Mouse (Mus musculus) skeletal muscle tissue, adult 2 months (tissue): ENCODE measurements around the gene Sgk1.
A peak's percentile ranks its signal among the peaks of the same experiment; 100 is the strongest.

Source experiments
- DNase-seq: peaks from one replicate; pipeline ENCODE4 v3.0.0-alpha.2; 2012; ENCODE audit warnings: low read depth, low spot score

Gene Sgk1

GRCm38 (mm10) chr10:21882184-21883081 is at the start of gene Sgk1:
TSS of gene Sgk1 (plus strand) at chr10:21882184.
- no peak for DNase-seq

GRCm38 (mm10) chr10:21832282-21832681 is 49.7 kb upstream of the Sgk1 start:
- DNase-seq: no peak

- DNase-seq: no peak
These were observed 48.2 kb upstream of the Sgk1 start for GRCm38 (mm10) chr10:21833757-21834156.

GRCm38 (mm10) chr10:21835077-21835476 is 46.9 kb upstream of the Sgk1 start:
- DNase-seq: no peak

- DNase-seq: no peak
These were observed 42.5 kb upstream of the Sgk1 start for GRCm38 (mm10) chr10:21839248-21840155.

GRCm38 (mm10) chr10:21843326-21843725 is 38.7 kb upstream of the Sgk1 start:
- no peak for DNase-seq

- DNase-seq: no peak
These were observed 38.1 kb upstream of the Sgk1 start for GRCm38 (mm10) chr10:21843861-21844260.

- no peak for DNase-seq
These were observed 37.6 kb upstream of the Sgk1 start for GRCm38 (mm10) chr10:21844391-21844790.

GRCm38 (mm10) chr10:21845601-21846282 is 36.2 kb upstream of the Sgk1 start:
- no peak for DNase-seq

- DNase-seq: no peak
These were observed 35.6 kb upstream of the Sgk1 start for GRCm38 (mm10) chr10:21846366-21846765.

GRCm38 (mm10) chr10:21847026-21847820 is 34.8 kb upstream of the Sgk1 start:
- no peak for DNase-seq

- DNase-seq: no peak
These were observed 33.9 kb upstream of the Sgk1 start for GRCm38 (mm10) chr10:21847931-21848670.

- no peak for DNase-seq
These were observed 32.7 kb upstream of the Sgk1 start for GRCm38 (mm10) chr10:21849251-21849650.

- peak; percentile 48 for DNase-seq
These were observed 31.7 kb upstream of the Sgk1 start for GRCm38 (mm10) chr10:21850330-21850729.

- DNase-seq: no peak
These were observed 28.9 kb upstream of the Sgk1 start for GRCm38 (mm10) chr10:21853122-21853521.

GRCm38 (mm10) chr10:21853566-21854328 is 28.2 kb upstream of the Sgk1 start:
- no peak for DNase-seq

- no peak for DNase-seq
These were observed 26.6 kb upstream of the Sgk1 start for GRCm38 (mm10) chr10:21855338-21855737.

- DNase-seq: peak; percentile 77
These were observed 24.3 kb upstream of the Sgk1 start for GRCm38 (mm10) chr10:21857676-21858075.

- no peak for DNase-seq
These were observed 23.5 kb upstream of the Sgk1 start for GRCm38 (mm10) chr10:21858437-21858974.
